7 mouse cellular contexts compared by ENCODE assay signal in genomic region chr15:86188186-86188585, GRCm38 (mm10). TPM values are rescaled to one million over a fixed set of nuclear protein-coding genes. Genes with fewer than 3 reads are reported as not detected.
DNase-seq lines count a peak whose midpoint lies in the region; ATAC-seq and TF ChIP-seq lines count a peak whose summit lies in the region.

No protein-coding gene starts in this region.

- H3K79me2 ChIP-seq in liver, adult 2 months (ENCODE audit: control insufficient read depth, insufficient read depth, low read length): no peaks in the 10 kb centered on the region

- no peak for TF ChIP-seq POLR2A in liver, adult 2 months (IDR thresholded peaks at IDR 0.05; ENCODE audit: extremely low read depth, insufficient read depth, low read length)
- no peak for TF ChIP-seq POLR2A in cortical plate, adult 2 months (IDR thresholded peaks at IDR 0.05; ENCODE audit: extremely low read depth, insufficient read depth, low read length)

- no peak for ATAC-seq in liver, embryonic 11.5 days (replicated peaks; ENCODE audit: low FRiP score)
- ATAC-seq in heart, embryonic 14.5 days (ENCODE audit: insufficient number of reproducible peaks, insufficient read depth, low FRiP score, low read depth): no peak
- ATAC-seq in inflammation-experienced regulatory T-cells, adult 6 months: no peak

- no peak overlapping the region for H3K4me3 ChIP-seq in liver, adult 2 months (ENCODE audit: insufficient read depth, low read depth, low read length)
- H3K4me3 ChIP-seq in liver, embryonic 11.5 days (ENCODE audit: low read depth, low read length): no peak overlapping the region
- H3K4me3 ChIP-seq in cortical plate, adult 2 months (ENCODE audit: insufficient read depth, low read length): no peak overlapping the region
- H3K4me3 ChIP-seq in heart, embryonic 14.5 days (ENCODE audit: control insufficient read depth in 1 of 2, insufficient read depth in 1 of 2, low read depth in 1 of 2, low read length in 2 of 2): no peak overlapping the region

- no peaks in the 10 kb centered on the region for H3K9me3 ChIP-seq in liver, embryonic 11.5 days (ENCODE audit: control insufficient read depth, low read length)
- H3K9me3 ChIP-seq in heart, embryonic 14.5 days (ENCODE audit: control insufficient read depth, low read length): no peaks in the 10 kb centered on the region

- peak overlapping the region; percentile 72 for H3K27ac ChIP-seq in liver, adult 2 months (replicated peaks; ENCODE audit: insufficient read depth, low read depth, low read length)
- H3K27ac ChIP-seq in liver, embryonic 11.5 days (ENCODE audit: low read depth, low read length): no peak overlapping the region
- H3K27ac ChIP-seq in cortical plate, adult 2 months (ENCODE audit: insufficient read depth, low read length): peak overlapping the region; percentile 41; the same call in 1 of the 2 replicates
- no peak overlapping the region for H3K27ac ChIP-seq in heart, embryonic 14.5 days (replicated peaks in 1 of 2; ENCODE audit: control insufficient read depth in 1 of 2, insufficient read depth in 1 of 2, low read depth in 2 of 2, low read length in 2 of 2)

- no peak overlapping the region for H3K9ac ChIP-seq in liver, adult 2 months (ENCODE audit: low read depth, low read length)
- H3K9ac ChIP-seq in liver, embryonic 11.5 days (ENCODE audit: low read depth, low read length): no peak overlapping the region
- H3K9ac ChIP-seq in heart, embryonic 14.5 days (ENCODE audit: low read length): 0 out of 2 replicates have a peak overlapping the region, but pooled peaks have one; percentile 3

- TF ChIP-seq CTCF in liver, adult 2 months (IDR thresholded peaks at IDR 0.05; ENCODE audit: low read depth, low read length): no peak
- TF ChIP-seq CTCF in cortical plate, adult 2 months (IDR thresholded peaks at IDR 0.05; ENCODE audit: extremely low read depth, insufficient read depth, low read length): no peak

- peaks cover 15% of the 10 kb centered on the region for H3K4me1 ChIP-seq in liver, adult 2 months (ENCODE audit: control insufficient read depth, insufficient read depth, low read length)
- peaks cover 12% of the 10 kb centered on the region for H3K4me1 ChIP-seq in liver, embryonic 11.5 days (replicated peaks; ENCODE audit: control insufficient read depth, insufficient read depth, low read length)
- peaks cover 10% of the 10 kb centered on the region for H3K4me1 ChIP-seq in cortical plate, adult 2 months (ENCODE audit: control insufficient read depth, insufficient read depth, low read length)
- H3K4me1 ChIP-seq in heart, embryonic 14.5 days (ENCODE audit: control insufficient read depth in 2 of 2, insufficient read depth in 2 of 2, low read length in 2 of 2): peaks cover 24 to 28% of the 10 kb centered on the region in 2 experiments

- no peak for DNase-seq in liver, adult 2 months (ENCODE audit: extremely low read depth, low read depth, low spot score)
- no peak for DNase-seq in liver, embryonic 11.5 days (ENCODE audit: low spot score)
- DNase-seq in kidney, postnatal 25 days: peak; percentile 69 to 83
- no peak for DNase-seq in thymus, postnatal 10 days (ENCODE audit: low spot score in 2 of 2)

- no peak overlapping the region for H3K4me2 ChIP-seq in liver, embryonic 11.5 days
- no peak overlapping the region for H3K4me2 ChIP-seq in heart, embryonic 14.5 days (ENCODE audit: low read length)

- 43% methylated on average over 5 of the region's 5 CpGs for WGBS in liver, adult 2 months
- 69% methylated on average over 5 of the region's 5 CpGs for WGBS in liver, embryonic 11.5 days
- 69% methylated on average over 5 of the region's 5 CpGs for WGBS in heart, embryonic 14.5 days

- H3K36me3 ChIP-seq in liver, adult 2 months (ENCODE audit: control insufficient read depth, insufficient read depth, low read length): no peaks in the 10 kb centered on the region
- no peaks in the 10 kb centered on the region for H3K36me3 ChIP-seq in liver, embryonic 11.5 days (ENCODE audit: control insufficient read depth, insufficient read depth, low read length)
- no peaks in the 10 kb centered on the region for H3K36me3 ChIP-seq in heart, embryonic 14.5 days (ENCODE audit: control insufficient read depth, insufficient read depth, low read length)

- peaks cover 4% of the 10 kb centered on the region; the same call in 1 of the 2 replicates for H3K27me3 ChIP-seq in liver, adult 2 months (ENCODE audit: control insufficient read depth, insufficient read depth, low read length)
- H3K27me3 ChIP-seq in liver, embryonic 11.5 days (replicated peaks; ENCODE audit: control insufficient read depth, insufficient read depth, low read length): peaks cover 15% of the 10 kb centered on the region
- H3K27me3 ChIP-seq in heart, embryonic 14.5 days (ENCODE audit: control insufficient read depth, insufficient read depth, low read length): no peaks in the 10 kb centered on the region

RNA-seq across cellular contexts. Expression of gene Cerk, which starts 2.2 kb away (rescaled TPM):
- 3.0 and 3.7 TPM in 2 replicates for total RNA-seq in liver, adult 2 months (2014; rRNA removed)
- polyA plus RNA-seq in liver, adult 2 months (2012; rRNA removed): 2.6 and 2.7 TPM in 2 replicates
- 8.4 and 8.5 TPM in 2 replicates for polyA plus RNA-seq in liver, embryonic 11.5 days (2014; fragmentation: Nextera tagmentation; extraction: Ambion mirVana)
- polyA plus RNA-seq in cortical plate, adult 2 months (2012; rRNA removed): 42.8 and 44.7 TPM in 2 replicates
- 15.4 and 16.1 TPM in 2 replicates for polyA plus RNA-seq in heart, embryonic 14.5 days (2014; fragmentation: Nextera tagmentation; extraction: Ambion mirVana)
- 1 to 10 TPM; 2.3 to 6.6 (median 5.9) TPM for polyA plus RNA-seq in inflammation-experienced regulatory T-cells, adult 6 months (2017; shearing (Covaris generic))

RNA-seq across cellular contexts. Expression of gene Tbc1d22a, which starts 26.1 kb away (rescaled TPM):
- 9.6 and 13.2 TPM in 2 replicates for total RNA-seq in liver, adult 2 months (2014; rRNA removed)
- 14.1 and 14.3 TPM in 2 replicates for polyA plus RNA-seq in liver, adult 2 months (2012; rRNA removed)
- polyA plus RNA-seq in liver, embryonic 11.5 days (2014; fragmentation: Nextera tagmentation; extraction: Ambion mirVana): 10.8 and 11.7 TPM in 2 replicates
- 33.5 and 33.9 TPM in 2 replicates for polyA plus RNA-seq in cortical plate, adult 2 months (2012; rRNA removed)
- 8.6 and 9.1 TPM in 2 replicates for polyA plus RNA-seq in heart, embryonic 14.5 days (2014; fragmentation: Nextera tagmentation; extraction: Ambion mirVana)
- polyA plus RNA-seq in inflammation-experienced regulatory T-cells, adult 6 months (2017; shearing (Covaris generic)): 10 to 100 TPM; 10.6 to 12.5 (median 11.6) TPM

Comparison
In these comparisons a context has a peak if more than half of its experiments do, and no peak if none do; other contexts are left out.
1. H3K27ac ChIP-seq: peak in liver, adult 2 months (single experiment) and cortical plate, adult 2 months (single experiment); none in liver, embryonic 11.5 days (single experiment) and heart, embryonic 14.5 days (0 of 2).
2. DNase-seq: peak in kidney, postnatal 25 days (2 of 2); none in liver, adult 2 months (single experiment), liver, embryonic 11.5 days (single experiment) and thymus, postnatal 10 days (0 of 2).